Mouse (Mus musculus) thymus, postnatal 10 days (tissue): Measurements from ENCODE around the gene Ugt1a6b.
"Not testable (repeated sequence)": the region's sequence is repeated elsewhere in the genome, so short reads cannot be mapped to it uniquely, and the experiment has no call there.

Experiments
- DNase-seq, 2 experiments: peaks; one replicate each; pipeline ENCODE4 v3.0.0; 2021; ENCODE audit warnings: low spot score in 2 of 2

The Ugt1a6b gene

DNA sequence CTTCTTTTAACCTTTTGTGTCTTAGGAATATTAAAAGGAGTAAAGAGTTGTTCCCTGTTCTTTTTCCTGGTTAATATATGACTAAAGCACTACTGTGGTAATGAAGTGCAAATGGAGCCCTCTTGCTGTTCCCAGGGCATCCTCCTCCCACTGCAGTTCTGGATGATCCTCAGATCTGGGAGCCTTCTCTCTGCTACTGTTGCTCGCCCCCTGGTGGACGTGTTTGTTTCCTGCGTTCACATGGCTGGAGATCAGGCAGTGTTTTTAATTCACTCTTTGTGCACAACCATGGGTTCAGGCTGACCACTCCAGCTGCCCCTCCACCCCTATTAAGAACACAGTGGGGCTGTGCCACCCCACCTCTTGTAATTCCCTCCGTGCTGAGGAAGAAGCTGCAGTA is 17.5 kb downstream of the Ugt1a6b start:
- DNase-seq: not testable (repeated sequence)

DNA sequence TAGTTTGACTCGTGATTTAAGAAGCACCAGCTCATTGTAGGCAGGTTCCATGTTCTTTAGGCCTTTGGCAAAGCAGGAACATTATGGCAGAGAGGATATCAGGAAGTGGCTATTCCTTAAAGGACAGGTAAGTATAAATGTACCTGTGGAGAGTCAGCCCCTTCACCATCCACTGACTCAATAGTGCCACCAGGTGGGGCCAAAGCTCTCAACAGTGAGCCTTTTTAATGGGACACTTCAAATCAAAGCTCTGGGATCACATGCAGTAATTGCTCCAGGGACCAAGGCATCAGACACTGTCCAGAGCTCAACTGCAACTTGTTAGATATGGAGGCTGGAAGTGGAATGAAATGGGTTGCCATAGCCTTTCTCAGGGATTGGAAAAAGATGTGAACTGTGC is 18.5 kb downstream of the Ugt1a6b start:
- not testable (repeated sequence) for DNase-seq

DNA sequence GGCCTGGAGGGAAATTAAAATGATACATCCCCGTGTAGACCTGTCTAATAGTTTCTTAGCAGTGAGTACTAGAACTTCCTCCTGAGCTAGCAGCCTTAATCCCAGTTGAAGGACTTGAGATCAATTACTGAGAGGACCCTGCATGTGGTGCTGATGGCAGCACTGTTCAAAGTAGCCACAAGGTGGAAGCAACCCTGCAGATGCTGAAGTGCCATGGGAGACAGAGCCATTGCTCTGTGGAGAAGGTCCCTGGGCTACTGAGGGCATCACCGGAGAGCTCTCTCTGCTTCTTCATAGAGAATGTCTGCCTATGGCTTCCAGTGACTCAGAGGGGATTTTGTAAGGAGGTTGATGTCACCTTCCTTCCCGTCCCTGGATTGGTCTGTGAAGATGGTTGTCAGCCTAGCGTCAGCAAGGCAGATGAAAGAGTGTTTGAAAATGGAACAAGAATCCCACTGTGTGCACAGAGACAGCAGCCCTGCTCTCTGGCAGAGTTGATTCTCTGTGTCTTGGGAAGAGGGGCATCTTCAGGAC is 22.8 kb downstream of the Ugt1a6b start:
- DNase-seq: not testable (repeated sequence)

DNA sequence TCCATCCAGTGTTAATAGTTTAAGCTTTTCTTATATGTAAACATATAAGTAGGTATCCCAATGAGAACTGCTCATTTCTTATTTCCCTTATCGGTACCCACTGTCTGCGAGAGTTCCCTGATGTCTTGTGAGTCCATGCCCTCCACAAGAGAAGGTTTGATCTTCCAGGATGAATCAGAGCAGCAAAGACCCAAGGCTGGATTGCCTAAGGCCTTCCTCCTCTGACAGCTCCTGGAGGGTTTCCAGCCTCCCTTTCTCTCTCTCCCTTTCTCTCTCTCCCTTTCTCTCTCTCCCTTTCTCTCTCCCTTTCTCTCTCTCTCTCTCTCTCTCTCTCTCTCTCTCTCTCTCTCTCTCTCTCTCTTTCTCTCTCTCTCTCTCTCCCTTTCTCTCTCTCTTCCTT is 26.0 kb downstream of the Ugt1a6b start:
- not testable (repeated sequence) for DNase-seq

DNA sequence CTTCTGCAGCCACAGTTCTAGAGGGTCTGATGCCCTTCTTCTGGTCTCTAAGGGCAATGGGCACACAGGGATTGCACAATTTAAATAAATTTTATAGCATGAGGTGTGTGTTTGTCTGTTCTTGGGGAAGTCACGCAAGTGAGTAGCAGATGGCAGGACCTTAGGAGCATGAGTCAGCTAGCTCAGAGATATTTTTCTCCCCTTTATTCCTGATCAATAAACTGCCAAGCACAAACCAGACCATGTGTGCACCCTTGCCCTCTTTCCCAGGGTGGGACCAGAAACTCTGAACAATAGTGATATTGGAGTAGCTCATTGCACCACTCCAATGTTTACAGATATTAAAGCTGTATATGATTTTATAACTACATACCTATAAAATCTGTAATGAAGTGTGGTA is 27.2 kb downstream of the Ugt1a6b start:
- not testable (repeated sequence) for DNase-seq

DNA sequence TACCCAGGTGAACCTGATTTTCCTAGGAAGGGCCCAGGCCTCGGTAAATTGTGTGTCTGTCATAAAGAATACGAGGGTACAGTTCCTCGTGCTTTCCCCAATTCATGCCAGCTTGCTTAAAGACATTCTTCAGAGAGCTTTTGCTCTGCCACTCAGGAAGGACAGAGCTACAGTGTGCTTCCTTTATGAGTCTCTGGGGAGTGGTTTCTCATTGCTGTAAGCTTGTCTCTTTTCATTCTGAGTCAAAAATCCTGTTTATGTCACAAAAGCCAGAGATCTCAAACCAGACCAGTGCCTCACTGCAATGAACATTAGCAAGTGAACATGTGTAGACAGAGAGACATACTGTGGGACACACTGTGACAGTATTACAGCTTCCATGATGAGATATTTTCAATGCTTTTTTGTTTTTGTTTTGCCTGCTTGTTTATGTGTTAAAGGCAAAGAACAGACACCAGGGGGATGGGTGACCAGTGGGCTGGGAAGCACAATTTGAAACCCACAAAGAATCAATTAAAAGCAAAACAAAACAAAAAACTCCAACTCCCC is 30.9 kb downstream of the Ugt1a6b start:
- no peak for DNase-seq

DNA sequence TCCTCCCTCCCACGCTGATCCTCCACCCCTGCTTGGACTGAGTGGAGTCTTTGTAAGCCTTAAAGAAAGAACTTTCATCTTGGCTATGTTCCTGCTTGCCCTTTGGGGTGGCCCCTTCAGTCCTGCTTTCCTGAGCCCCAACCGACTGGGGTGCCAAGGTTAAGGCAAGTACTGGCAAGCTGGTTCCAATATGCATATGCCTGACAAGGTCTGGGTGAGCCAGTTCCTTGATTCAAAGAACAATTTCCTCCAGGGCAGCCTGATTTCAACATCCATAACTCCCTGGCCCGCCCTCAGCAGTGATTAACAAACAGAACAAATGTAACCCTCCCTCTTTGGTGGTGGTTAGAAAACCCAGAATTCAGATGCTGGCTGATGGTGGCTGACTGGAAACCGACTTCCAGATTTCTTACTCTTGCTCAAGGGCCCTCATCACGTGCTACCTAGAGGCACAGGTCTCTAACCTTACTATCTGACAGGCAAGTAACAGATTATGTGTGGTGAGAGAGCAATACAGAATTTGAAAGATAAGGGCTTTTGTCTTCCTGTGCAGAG is 31.5 kb downstream of the Ugt1a6b start, which contains the start of gene Ugt1a6a:
Gene Ugt1a6a (plus strand): TSS at position 353 of the 555 bp plus-strand sequence.
- not testable (repeated sequence) for DNase-seq

DNA sequence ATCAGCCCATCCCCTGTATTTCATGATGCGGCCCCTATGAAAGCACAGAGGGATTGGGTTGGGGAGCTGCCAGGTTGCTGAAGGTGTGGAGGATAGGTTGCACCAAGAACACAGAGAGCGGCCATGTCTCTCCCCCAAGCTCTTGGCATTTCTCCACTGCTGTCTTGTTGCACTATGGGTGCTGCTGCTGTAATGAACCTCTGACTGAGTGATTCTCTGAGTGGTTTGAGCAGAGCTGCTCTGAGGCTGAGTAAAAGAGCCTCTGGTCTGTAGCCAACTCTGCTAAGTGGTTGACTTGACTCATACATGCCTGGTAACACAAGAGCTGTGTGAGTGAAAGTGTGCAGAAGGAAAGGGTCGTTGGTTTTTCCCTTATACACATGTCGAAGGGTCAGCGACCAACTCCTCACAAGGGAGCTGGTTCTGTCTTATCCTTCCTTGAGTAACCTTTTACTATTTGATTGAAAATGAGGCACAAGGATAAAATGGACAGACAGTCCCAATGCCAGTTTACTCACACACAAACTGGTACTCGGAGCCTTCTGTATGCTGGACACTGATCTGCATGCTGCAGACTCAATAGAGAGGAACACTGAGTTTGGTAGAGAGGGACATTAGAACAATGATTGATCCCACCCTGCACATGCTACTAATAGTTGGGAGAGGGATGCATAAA is 32.3 kb downstream of the Ugt1a6b start:
- not testable (repeated sequence) for DNase-seq

DNA sequence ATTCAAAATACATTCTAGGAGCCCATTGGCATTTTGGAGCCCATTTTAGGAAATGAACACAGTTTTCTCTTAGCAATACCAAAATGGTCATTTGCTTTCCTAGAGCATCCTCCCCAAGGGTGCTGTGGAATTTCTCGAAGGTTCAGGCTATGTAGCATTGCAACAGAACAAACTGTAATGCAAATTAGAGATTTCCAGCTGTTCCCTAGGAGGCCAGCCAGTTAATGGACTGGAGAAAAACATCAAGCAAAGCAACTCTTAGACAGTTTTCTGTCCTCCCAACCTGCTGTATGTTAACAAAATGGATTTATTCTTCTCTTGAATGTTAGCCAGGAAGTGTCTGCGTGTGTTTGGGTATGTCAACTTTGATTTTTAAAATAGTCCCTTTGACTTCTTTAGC is 33.6 kb downstream of the Ugt1a6b start:
- DNase-seq: no peak

DNA sequence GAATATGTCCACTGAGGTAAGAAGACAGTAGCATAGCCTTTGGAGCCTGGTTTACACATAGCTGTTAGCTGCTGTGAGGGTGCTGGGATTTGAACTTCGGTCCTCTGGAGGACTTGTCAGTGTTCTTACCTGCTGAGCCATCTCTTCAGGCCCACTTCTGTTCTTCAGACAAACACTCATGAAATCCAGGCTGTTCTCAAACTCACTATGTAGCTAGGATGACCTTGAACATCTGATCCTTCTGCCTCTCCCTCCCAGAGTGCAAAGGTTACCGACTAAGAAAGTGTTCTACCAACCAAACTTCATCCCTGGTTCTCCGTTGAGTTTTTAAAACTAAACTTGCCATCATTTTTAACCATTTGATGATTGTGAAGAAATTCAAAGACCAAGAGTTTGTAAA is 34.2 kb downstream of the Ugt1a6b start:
- no peak for DNase-seq

DNA sequence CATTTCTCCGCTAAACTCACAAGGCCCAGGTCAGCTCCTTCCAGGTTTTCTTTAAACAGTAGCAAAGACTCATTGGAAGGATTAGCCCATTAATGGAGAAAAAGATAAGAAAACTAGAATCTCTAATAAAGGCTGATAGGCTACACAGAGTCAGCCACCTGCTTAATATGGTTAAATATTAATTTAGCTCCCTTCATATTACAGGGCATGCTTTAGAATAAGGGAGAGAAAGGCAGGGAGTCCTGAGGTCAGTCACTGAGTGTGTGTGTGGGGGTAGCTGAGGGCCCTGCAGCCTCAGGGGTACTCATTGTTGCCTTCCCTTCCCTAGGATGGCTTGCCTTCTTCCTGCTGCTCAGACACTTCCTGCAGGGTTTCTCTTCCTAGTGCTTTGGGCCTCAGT is 35.1 kb downstream of the Ugt1a6b start:
- DNase-seq: no peak

DNA sequence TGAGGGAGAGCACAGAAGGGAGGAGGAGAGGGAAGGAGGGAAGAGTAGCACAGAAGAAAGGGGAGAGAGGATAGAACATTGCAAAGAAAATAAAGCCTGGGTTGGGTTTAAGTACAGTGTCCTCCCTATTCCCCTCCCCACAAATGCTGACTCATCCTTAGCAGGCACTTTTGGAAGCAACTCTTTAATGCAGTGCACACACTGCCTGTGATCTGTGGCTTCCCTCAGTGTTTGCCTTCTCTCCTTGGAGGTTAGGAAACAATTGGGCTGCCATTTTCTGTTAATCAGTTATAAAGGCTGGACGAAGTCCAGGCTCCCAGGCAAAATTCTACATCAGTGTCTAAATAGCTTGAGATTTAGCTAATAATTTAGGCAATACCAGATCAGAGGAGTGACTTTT is 37.4 kb downstream of the Ugt1a6b start:
- not testable (repeated sequence) for DNase-seq

DNA sequence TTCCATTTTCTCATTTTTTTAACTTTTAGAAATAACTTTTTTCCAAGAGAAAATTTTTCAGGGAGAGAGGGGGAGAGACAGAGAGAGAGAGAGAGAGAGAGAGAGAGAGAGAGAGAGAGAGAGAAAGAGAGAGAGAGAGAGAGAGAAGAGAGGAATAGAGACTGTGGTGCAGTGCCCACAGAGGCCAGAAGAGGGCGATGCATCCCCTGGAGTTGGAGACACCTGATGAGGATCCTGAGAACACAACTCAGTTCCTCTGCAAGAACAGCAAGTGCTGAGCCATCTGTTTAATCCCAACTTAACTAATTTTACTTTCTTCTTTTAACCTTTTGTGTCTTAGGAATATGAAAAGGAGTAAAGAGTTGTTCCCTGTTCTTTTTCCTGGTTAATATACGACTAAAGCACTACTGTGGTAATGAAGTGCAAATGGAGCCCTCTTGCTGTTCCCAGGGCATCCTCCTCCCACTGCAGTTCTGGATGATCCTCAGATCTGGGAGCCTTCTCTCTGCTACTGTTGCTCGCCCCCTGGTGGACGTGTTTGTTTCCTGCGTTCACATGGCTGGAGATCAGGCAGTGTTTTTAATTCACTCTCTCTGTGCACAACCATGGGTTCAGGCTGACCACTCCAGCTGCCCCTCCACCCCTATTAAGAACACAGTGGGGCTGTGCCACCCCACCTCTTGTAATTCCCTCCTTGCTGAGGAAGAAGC is 41.1 kb downstream of the Ugt1a6b start:
- DNase-seq: peak; percentile 4 to 46

DNA sequence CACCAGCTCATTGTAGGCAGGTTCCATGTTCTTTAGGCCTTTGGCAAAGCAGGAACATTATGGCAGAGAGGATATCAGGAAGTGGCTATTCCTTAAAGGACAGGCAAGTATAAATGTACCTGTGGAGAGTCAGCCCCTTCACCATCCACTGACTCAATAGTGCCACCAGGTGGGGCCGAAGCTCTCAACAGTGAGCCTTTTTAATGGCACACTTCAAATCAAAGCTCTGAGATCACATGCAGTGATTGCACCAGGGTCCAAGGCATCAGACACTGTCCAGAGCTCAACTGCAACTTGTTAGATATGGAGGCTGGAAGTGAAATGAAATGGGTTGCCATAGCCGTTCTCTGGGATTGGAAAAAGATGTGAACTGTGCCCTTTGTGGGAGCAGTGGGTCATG is 42.2 kb downstream of the Ugt1a6b start:
- not testable (repeated sequence) for DNase-seq

DNA sequence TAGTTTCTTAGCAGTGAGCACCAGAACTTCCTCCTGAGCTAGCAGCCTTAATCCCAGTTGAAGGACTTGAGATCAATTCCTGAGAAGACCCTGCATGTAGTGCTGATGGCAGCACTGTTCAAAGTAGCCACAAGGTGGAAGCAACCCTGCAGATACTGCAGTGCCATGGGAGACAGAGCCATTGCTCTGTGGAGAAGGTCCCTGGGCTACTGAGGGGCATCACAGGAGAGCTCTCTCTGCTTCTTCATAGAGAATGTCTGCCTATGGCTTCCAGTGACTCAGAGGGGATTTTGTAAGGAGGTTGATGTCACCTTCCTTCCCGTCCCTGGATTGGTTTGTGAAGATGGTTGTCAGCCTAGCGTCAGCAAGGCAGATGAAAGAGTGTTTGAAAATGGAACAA is 47.1 kb downstream of the Ugt1a6b start:
- DNase-seq: not testable (repeated sequence)

DNA sequence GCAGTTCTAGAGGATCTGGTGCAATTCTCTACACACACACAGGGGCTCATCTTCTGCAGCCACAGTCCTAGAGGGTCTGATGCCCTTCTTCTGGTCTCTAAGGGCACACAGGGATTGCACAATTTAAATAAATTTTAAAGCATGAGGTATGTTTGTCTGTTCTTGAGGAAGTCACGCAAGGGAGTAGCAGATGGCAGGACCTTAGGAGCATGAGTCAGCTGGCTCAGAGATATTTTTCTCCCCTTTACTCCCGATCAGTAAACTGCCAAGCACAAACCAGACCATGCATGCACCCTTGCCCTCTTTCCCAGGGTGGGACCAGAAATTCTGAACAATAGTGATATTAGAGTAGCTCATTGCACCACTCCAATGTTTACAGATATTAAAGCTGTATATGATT is 55.4 kb downstream of the Ugt1a6b start:
- no peak for DNase-seq

DNA sequence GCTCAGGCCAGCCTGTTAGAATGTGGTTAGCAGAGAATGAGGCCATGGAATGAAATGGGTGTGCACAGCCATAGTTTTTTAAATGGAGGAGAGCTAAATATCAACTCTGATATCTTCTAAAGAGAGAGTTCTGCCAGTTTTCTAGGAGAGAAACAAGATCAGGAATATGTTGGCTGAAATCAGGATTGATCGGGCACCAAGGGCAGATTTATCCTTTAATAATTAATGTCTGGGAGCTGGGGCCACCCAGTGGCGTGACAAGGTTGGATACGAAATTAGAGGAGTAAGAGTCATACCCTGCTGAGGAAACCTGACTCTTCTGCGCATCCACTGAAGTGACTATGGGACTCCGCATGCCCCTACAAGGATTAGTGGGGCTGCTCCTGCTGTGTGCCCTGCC is 62.7 kb downstream of the Ugt1a6b start, which contains the start of gene Ugt1a5:
Gene Ugt1a5 (plus strand): TSS at position 302 of the 400 bp plus-strand sequence.
- DNase-seq: no peak

DNA sequence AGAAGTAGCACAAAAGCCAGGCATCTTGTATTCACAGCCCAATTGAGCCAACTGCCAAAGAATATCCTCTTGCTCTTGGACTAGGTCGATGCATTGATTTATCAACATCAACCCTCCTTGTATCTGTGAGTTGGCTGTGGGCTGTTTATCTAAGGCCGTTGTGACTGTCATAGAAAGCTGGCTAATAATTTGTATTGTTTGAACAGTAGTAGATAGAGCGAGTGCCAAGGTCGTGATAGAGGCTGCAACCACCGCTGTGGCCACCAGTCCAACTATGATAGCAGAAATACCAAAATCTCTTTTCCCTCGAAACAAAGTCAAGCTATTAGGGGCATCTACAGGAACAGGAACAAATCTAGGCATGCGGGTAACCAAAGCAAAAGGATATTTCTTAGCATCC is 69.1 kb downstream of the Ugt1a6b start:
- not testable (repeated sequence) for DNase-seq

DNA sequence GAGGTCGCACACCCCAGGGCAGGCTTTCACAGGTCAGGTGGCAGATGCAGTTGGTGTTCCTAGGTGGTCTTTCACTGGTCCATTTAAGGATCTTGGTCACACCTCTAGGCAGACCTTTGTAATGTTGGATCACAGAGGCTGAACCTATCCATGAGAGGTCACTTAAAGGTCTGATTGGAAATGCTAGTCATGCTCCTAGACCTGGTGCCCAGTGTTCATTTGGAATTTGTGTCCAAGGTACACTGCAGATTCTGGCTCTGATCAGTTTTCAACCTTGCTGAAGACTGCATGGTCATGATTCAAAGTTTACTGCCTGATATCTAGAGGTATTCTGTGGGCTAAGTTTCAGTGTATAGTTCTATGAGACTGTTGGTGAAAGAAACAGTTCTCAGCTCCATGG is 76.6 kb downstream of the Ugt1a6b start:
- no peak for DNase-seq

DNA sequence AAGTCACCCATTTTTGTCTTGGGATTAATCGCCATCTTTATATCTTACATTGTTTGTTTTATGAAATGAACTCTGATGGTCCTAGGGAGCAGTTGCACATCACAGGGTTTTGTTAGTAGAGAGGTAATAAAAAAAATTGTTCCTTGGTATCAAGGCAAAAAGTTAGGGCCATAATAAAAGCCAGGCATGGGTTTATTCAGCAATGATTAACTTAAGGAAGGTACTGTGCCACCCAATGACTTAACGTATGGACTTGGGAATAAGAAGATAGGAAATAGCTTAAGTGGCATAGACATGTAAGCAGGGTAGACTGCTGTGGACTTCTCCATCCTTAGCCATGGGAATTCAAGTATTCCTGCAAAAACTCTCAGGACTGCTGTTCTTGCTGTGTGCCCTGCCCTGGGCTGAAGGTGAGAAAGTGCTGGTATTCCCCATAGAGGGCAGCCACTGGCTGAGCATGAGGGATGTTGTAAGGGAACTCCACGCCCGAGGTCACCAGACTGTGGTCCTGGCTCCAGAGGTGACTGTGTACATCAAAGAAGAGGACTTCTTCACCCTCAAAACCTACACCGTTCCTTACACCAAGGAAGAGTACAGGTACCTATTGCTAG is 83.4 kb downstream of the Ugt1a6b start:
- DNase-seq: no peak

DNA sequence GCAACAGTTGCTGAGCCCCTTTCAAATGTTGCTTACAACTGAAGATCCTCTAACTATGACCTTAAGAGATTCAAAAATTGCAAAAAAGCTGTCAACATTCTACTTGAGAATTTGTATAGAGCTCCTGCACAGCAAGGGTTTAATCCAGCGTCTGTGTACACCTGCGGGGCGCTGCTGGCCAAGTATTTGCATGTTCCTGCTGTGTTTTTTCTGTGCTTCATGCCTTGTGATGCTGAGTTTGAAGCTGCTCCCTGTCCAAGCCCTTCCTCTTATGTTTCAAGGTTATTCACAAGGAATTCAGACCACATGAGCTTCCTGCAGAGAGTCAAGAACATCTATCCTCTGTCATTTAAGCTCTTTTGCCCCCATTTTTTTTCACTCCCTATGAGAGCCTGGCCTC is 89.1 kb downstream of the Ugt1a6b start:
- DNase-seq: no peak

DNA sequence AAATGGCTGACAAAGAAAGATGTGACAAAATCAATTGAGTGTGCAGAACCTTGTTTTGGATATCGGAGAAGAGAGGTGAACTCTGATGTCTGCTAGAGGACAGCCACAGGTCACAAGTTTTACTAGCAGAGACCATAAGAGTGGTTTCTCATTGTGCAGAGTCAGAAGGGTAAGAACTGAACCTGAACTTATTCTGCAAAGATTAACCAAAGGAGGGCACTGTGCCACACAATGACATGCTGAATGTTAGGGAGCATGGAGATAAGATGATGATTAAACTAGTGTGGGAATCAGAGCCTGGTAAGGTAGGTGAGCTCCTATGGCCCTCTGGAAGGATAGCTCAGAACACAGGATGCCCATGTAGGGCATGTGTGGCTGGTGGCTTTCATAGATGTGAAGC is 92.6 kb downstream of the Ugt1a6b start:
- no peak for DNase-seq
